ENCODE assay signal across 10 mouse cellular contexts in the genomic region with DNA sequence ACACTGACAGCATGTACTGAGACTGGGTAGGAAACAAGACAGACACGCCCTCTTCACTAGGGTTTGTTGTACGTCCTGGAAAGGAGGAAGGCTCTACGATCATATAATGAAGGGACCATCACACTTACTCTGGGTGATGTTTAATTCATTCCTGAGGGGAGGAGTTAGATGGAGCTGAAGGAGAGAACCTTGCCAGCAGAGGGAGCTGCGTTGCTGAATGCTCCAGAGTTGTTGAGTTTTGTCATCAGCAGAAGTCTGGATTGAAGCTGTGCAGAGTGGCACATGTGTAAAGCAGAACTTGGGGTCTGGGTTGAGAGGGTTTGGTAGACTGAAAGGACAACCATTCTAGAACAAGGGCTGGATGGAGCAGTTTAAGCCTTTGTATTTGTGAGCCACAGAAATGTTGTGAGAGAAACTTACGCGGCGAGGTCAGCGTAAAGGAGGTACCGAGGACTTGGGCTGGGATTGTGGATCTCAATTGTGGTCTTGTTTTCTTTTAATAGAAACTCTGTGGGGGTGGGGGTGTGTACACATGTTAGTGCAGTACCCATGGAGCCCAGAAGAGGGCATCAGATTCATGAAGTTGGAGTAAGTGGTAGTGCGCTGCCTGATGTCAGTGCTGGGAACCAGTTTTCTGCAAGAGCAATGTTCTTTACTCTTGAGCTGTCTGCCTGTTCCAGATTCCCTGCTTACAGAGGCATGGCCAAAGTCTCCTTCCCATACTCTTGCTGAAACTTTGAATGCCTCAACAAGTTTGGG. TPM values are rescaled to one million over a fixed set of nuclear protein-coding genes. Genes with fewer than 3 reads are reported as not detected.
DNase-seq lines count a peak whose midpoint lies in the region; ATAC-seq lines count a peak whose summit lies in the region.
"Had no signal": no experiment of that assay in that cellular context is flagged by ENCODE, and none has a peak within 500 bp of the region (broad histone marks: within the 10 kb centered on the region; RNA-seq: fewer than 3 reads in every experiment).

No protein-coding gene starts in this region.

- no peak for ATAC-seq in cerebellum, adult (ENCODE audit: insufficient number of reproducible peaks, low FRiP score, low TSS enrichment)

- 95% methylated on average over 10 of the region's 10 CpGs for WGBS in hindbrain, embryonic 10.5 days

- peaks cover 70% of the 10 kb centered on the region for H3K36me3 ChIP-seq in hindbrain, embryonic 10.5 days

- H3K4me1 ChIP-seq in hindbrain, embryonic 10.5 days (replicated peaks) = peaks cover 10% of the 10 kb centered on the region

- H3K4me3 ChIP-seq in hindbrain, embryonic 10.5 days = no peak overlapping the region

- H3K27ac ChIP-seq in hindbrain, embryonic 10.5 days = no peak overlapping the region
- H3K27ac ChIP-seq: liver, embryonic 15.5 days had no signal

- no peaks in the 10 kb centered on the region for H3K27me3 ChIP-seq in hindbrain, embryonic 10.5 days (ENCODE audit: insufficient read depth, poor library complexity, severe bottlenecking)
- H3K27me3 ChIP-seq: liver, embryonic 15.5 days had no signal

- H3K9me3 ChIP-seq in hindbrain, embryonic 10.5 days = peaks cover 12% of the 10 kb centered on the region
- H3K9me3 ChIP-seq: liver, embryonic 15.5 days had no signal

- DNase-seq in cerebellum, adult 9-10 months = peak; percentile 39
- DNase-seq in testis, postnatal 10 days (ENCODE audit: low spot score) = peak; percentile 62
- DNase-seq in testis, postnatal 14 days (ENCODE audit: low spot score) = no peak
- DNase-seq in kidney, postnatal 14 days = peak; percentile 32
- peak; percentile 79 for DNase-seq in thymus, postnatal 4 days
- DNase-seq in cerebellum, adult 11-12 months = no peak
- no peak for DNase-seq in hindbrain, embryonic 10.5 days (ENCODE audit: low spot score)

RNA-seq across cellular contexts. Expression of a gene that starts 2.5 kb away (rescaled TPM):
- 89.1 and 92.4 TPM in 2 replicates for polyA plus RNA-seq in hindbrain, embryonic 10.5 days (2016; fragmentation: Nextera tagmentation; extraction: Ambion mirVana)

RNA-seq across cellular contexts. Expression of a gene that starts 12.5 kb away (rescaled TPM):
- 315 and 388 TPM in 2 replicates for polyA plus RNA-seq in hindbrain, embryonic 10.5 days (2016; fragmentation: Nextera tagmentation; extraction: Ambion mirVana)

RNA-seq across cellular contexts. Expression of a gene that starts 28.1 kb away (rescaled TPM):
- polyA plus RNA-seq in hindbrain, embryonic 10.5 days (2016; fragmentation: Nextera tagmentation; extraction: Ambion mirVana) = 0.46 and 1.0 TPM in 2 replicates

RNA-seq across cellular contexts. Expression of a gene that starts 28.2 kb away (rescaled TPM):
- polyA plus RNA-seq in hindbrain, embryonic 10.5 days (2016; fragmentation: Nextera tagmentation; extraction: Ambion mirVana) = 0.09 and 0.11 TPM in 2 replicates
- polyA plus RNA-seq: forebrain, embryonic 11.5 days had no signal

Comparison
In these comparisons a context has a peak if more than half of its experiments do, and no peak if none do; other contexts are left out.
1. DNase-seq: peak in cerebellum, adult 9-10 months (single experiment), testis, postnatal 10 days (single experiment), kidney, postnatal 14 days (single experiment) and thymus, postnatal 4 days (single experiment); none in testis, postnatal 14 days (single experiment), cerebellum, adult 11-12 months (single experiment) and hindbrain, embryonic 10.5 days (single experiment).